Mouse (Mus musculus) effector memory CD4-positive, alpha-beta T cell, adult 7 months (primary cell): ENCODE results near the gene Gm44579. TPM values are rescaled to one million over a fixed set of nuclear protein-coding genes. Genes with fewer than 3 reads are reported as not detected.

Experiments used
- polyA plus RNA-seq: library from polyadenylated mRNA; unstranded; fragments of 100-300 nt; shearing (Covaris generic); gene quantifications from one replicate; pipeline ENCODE4 v1.2.1, GENCODE M21; 2017

Gm44579 gene
- polyA plus RNA-seq, result 0.33 TPM

DNA sequence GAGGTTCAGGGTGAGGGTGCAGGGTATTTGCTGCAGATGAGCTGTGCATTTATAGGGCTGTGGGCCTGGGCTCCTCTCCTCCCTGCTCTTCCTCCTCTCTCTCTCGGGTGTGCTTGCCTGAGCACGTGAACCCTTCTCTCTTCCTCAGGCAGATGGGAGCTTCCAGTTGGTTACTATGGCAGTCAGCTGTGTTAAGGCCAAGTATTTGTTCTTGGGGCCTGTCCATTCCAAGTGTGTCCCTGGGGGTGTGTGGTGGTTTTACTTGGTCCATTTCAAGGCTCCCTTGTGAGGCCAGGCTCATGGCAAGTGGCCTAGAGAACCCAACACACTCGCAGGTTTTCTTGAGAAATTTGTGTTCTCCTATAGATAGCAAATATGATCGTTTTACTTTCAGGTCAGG, at the start of gene Gm44579, which contains the start of gene Olfr287:
Gene Gm44579, minus strand, starts transcription at position 101 of the 400 bp plus-strand sequence.
Gene Olfr287, minus strand, starts transcription at position 180 of the 400 bp plus-strand sequence.

DNA sequence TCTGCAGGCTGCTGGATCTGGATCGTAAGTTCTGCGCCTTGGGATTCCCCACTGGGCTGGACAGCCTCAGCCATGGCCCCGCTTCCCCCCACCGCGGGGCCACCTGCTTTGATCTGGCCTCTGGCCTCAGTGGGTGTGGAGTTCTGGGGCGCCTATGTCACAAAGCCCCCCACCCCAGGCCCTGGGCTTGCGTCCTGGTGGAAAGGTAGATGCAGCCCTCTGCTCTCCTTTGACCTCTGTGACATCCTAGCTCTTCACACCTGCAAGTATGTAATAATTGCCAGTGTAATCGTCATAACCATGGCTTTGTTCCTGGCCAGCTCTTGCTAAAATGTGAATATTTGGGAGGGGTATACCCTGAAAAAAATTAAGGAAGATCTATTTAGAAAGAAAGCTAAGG, 36.4 kb upstream of the Gm44579 start, which contains the start of gene H1fnt:
Gene H1fnt, minus strand, starts transcription at position 101 of the 400 bp plus-strand sequence.

DNA sequence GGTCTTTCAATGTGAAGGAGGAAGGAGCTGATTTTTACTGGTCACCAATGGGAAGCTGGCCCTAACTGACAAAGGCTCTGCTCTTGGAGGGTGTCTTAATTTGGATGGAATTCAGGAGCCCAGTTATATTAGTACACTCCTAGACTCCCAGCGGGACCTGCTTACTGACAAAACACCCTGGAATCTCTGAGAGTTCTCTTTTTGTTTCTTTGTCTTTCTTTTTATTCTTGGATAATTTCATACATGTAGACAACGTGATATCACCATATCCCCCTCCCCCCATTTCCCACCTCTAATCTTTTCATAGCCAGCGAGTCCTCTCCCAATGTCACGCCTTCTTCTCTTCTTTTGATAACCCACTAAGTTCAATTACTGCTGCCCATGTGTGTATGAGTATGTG, 13.6 kb upstream of the Gm44579 start, which contains the start of gene Olfr286:
Gene Olfr286, minus strand, starts transcription at position 101 of the 400 bp plus-strand sequence.

DNA sequence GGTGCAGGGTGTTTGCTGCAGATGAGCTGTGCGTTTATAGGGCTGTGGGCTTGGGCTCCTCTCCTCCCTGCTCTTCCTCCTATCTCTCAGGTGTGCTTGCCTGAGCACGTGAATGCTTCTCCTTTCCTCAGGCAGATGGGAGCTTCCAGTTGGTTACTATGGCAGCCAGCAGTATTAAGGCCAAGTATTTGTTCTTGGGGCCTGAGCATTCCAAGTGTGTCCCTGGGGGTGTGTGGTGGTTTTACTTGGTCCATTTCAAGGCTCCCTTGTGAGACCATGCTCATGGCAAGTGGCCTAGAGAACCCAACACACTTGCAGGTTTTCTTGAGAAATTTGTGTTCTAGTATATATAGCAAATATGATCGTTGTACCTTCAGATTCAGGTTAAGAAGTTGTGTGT, 25.3 kb downstream of the Gm44579 start, which contains the start of gene Olfr288:
Gene Olfr288, minus strand, starts transcription at position 101 of the 400 bp plus-strand sequence.

DNA sequence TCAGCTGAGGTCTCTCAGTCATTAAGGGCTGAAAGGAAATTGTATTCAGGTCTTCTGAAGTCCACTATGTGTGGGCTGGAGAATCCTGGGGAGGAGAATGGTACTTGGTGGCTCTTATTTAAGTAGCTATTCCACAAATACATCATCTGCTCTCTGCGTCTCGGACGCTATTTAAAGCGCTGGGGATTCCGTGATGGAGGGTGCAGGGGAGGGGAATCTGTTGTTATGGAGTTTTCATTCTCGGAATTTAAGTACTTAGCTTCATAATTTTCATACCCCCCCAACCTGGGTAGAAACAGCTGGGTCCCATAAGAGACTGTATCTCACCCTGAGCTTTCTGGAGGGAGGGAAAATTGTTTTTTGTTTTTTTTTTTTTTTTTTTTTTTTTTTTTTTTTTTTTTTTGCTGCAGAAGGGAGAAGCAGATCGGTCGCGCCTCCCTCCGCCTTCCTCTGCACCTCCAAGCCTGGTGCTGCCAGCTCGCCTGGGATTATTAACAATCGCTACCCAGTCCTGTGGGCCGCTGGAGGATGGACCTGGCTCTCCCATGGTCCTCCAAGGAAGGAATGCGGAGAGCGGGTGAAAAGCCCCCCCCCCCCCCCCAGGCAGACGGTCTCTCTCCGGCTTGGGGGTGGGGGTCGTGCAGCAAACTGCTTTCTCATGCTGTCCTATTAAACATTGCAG, 53.7 kb downstream of the Gm44579 start, which contains the start of gene Ccdc184:
Gene Ccdc184, plus strand, starts transcription at position 196 of the 682 bp plus-strand sequence.

DNA sequence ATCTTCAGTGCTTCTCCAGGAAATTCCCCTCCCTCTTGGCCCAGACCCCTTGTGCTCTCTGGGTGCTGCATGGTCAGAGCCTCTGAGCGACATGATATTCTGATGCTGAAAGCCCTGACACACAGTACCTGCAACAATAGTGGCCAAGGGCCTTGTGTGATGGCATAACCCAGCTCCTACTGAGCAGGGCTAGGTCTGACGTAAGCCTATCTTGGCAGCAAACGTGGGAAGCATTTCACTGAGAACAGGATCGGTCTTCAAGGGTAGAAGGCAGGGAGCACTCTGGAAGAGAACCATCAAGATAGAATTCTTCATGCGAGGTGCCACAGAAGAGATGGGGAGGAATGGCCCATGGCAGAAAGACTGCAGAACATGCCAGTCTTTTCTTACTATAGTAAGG, 55.3 kb downstream of the Gm44579 start, which contains the start of gene Asb8:
Gene Asb8, minus strand, starts transcription at position 101 of the 400 bp plus-strand sequence.

Other genes with a start within 250 kb of the Gm44579 start
- gene Col2a1, start 216.3 kb downstream of the Gm44579 start, polyA plus RNA-seq, result 0.29 TPM
- gene Pfkm, start 128.4 kb downstream of the Gm44579 start, polyA plus RNA-seq, result 5.5 TPM
- 37.6 TPM for gene Senp1, start 127.2 kb downstream of the Gm44579 start, polyA plus RNA-seq
- gene Asb8, start 55.4 kb downstream of the Gm44579 start, polyA plus RNA-seq, result 14.8 TPM
- gene Ccdc184, start 53.8 kb downstream of the Gm44579 start, polyA plus RNA-seq, result not detected
- not detected for gene Olfr288, start 25.4 kb downstream of the Gm44579 start, polyA plus RNA-seq
- not detected for gene Olfr287, start 79 bp upstream of the Gm44579 start, polyA plus RNA-seq
- gene Olfr286, start 13.5 kb upstream of the Gm44579 start, polyA plus RNA-seq, result 0.38 TPM
- not detected for gene H1fnt, start 36.3 kb upstream of the Gm44579 start, polyA plus RNA-seq
- not detected for gene Zfp641, start 75.2 kb upstream of the Gm44579 start, polyA plus RNA-seq
- 0.10 TPM for gene Olfr285, start 96.4 kb upstream of the Gm44579 start, polyA plus RNA-seq
- gene Olfr284, start 120.0 kb upstream of the Gm44579 start, polyA plus RNA-seq, result not detected
- gene Olfr283, start 160.0 kb upstream of the Gm44579 start, polyA plus RNA-seq, result not detected
- gene Olfr282, start 210.2 kb upstream of the Gm44579 start, polyA plus RNA-seq, result not detected
- 0.55 TPM for gene Olfr281, start 231.6 kb upstream of the Gm44579 start, polyA plus RNA-seq
- not detected for gene OR5BS1P, start 248.9 kb upstream of the Gm44579 start, polyA plus RNA-seq